Mouse (Mus musculus): Measurements from ENCODE around the gene Spag6l. TPM values are rescaled to one million over a fixed set of nuclear protein-coding genes. Genes with fewer than 3 reads are reported as not detected.

Gene Spag6l
- polyA plus RNA-seq, 1 experiment: 4.4 TPM

Other genes with a start within 250 kb of the Spag6l start
- 11.2 and 13.3 TPM in 2 replicates for gene Fgd4, start 228.9 kb downstream of the Spag6l start, polyA plus RNA-seq (2012; rRNA removed)
- gene Olfr19, start 153.1 kb downstream of the Spag6l start, polyA plus RNA-seq (2012; rRNA removed): not detected in 2 replicates
- gene Igll1, start 34.5 kb upstream of the Spag6l start, polyA plus RNA-seq (2012; rRNA removed): not detected in 2 replicates
- gene Top3b, start 41.3 kb upstream of the Spag6l start, polyA plus RNA-seq (2012; rRNA removed): 86.4 and 88.4 TPM in 2 replicates
- gene Vpreb1, start 41.4 kb upstream of the Spag6l start, polyA plus RNA-seq (2012; rRNA removed): 0.58 and 0.63 TPM in 2 replicates
- gene Ppm1f, start 67.0 kb upstream of the Spag6l start, polyA plus RNA-seq (2012; rRNA removed): 36.1 and 40.4 TPM in 2 replicates
- 360 and 370 TPM in 2 replicates for gene Mapk1, start 153.9 kb upstream of the Spag6l start, polyA plus RNA-seq (2012; rRNA removed)
- gene Ypel1, start 240.2 kb upstream of the Spag6l start, polyA plus RNA-seq (2012; rRNA removed): 29.2 and 37.4 TPM in 2 replicates

Data from frontal cortex, adult 2 months (tissue).